Mouse (Mus musculus) ovary, postnatal 10 days (tissue): Measurements from ENCODE around the gene Hcls1.

Experiments used
- DNase-seq: peaks from one replicate; pipeline ENCODE4 v3.0.0; 2022; ENCODE audit warnings: low spot score

Hcls1 gene

GRCm38 (mm10) chr16:36930231-36931136, 4.3 kb upstream of the Hcls1 start:
- no peak for DNase-seq

DNA sequence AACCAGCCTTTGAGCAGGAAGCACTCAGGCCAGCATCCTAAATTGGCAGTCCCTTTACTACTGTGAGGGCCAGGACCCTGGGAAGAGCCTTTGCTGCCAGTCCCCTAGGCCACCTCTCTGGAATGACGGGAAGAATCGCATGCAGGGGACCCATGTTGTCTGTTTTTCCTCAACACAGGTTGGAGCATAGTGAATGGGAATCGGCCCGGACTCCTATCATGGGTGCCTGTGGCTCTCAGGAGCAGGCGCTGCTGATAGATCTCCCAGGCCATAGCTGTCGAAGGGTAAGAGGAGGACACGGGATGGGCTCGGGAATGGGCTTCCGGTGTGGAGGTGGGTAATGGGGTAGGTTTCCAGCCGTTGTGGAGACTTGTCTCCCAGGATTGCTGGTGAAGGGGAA, 3.4 kb upstream of the Hcls1 start:
- DNase-seq = no peak

GRCm38 (mm10) chr16:36931976-36932375, 2.8 kb upstream of the Hcls1 start:
- DNase-seq = no peak

DNA sequence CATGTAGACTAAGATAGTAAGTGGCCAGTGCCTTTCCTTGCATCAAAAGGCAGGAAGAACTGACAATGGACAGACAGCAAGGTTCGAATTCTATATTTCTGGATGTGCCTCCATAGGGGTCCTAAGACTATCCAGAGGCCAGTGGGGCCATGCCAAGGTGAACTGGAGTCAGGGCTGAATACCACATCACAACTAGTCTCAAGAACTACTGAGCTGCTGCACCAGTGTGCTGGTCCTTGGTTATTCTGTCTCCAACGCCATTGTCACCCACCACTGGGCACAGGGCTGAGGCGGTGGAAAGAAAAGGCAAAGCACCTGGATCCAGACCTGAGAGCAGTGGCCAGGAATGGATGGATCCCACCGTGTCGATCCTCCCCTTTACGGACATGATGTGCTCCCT, 2.2 kb upstream of the Hcls1 start:
- DNase-seq = no peak

- DNase-seq = no peak
These were observed 497 bp upstream of the Hcls1 start for GRCm38 (mm10) chr16:36934131-36934840.

- no peak for DNase-seq
These were observed 1.0 kb downstream of the Hcls1 start for GRCm38 (mm10) chr16:36935814-36936213.

DNA sequence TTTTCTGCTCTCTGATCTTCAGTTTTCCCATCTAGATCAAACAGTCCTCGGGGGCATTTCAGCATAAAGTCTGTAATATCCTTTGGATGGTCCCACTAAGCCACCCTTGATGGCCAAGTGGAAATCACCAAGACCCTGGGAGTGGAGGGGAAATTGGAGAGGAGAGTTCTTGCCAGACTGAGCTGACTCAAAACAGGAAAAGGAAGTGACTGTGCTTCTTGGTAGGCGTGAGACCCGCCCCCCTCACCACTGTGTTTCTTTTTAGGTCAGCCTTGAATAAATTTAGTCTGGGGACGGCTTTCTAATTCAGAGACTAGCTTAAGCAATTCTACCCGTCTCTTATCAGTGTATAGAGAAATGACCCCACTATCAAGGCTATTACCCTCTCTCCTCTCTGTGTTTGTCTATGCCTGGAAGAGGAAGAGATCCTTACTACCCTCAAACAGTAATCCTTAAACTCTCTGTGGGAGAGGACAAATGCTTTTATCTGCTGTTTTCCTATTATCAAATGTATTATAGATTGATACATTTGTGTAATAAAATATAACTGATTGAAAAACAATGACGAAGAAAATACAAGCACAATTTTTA, 6.4 kb downstream of the Hcls1 start:
- no peak for DNase-seq

DNA sequence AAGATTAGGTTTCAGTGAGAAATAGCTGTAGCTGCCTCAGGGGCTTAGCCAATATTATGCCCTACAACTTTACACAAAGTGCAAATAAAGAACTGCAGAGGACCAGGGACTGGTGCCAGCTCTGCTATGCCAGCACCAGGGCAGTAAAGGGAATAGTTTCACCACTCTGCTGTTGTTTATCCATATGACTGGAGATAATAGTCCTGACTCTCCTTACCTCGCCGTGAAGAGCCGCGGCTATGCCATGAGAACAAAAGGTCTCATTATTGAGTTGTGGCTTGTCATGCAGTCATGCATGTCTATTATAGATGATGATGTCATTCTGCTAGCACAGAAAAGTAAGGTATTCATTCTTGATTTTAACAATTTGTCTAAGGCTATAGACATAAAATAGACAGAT, 7.1 kb downstream of the Hcls1 start:
- DNase-seq = no peak

DNA sequence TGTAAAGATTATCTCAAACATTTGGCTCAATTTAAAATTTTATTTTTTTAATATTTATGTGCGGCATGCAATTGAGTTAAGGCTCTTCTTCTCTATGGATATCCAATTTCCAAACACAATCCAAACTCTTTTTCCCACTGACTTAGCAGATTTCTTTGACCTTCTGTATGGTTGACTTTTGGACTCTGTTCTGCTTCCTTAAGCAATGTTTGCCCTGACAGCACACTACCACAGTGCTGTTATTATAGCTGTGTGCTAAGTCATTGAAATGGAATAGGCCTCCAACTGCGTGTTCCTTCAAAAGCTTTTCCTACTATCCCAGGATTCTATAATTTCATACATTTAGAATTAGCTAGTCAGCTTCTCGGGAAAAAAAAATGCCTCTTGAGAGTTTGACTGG, 8.8 kb downstream of the Hcls1 start:
- no peak for DNase-seq

- no peak for DNase-seq
These were observed 10.2 kb downstream of the Hcls1 start for GRCm38 (mm10) chr16:36944895-36945424.

- DNase-seq = no peak
These were observed 11.8 kb downstream of the Hcls1 start for GRCm38 (mm10) chr16:36946459-36947159.

DNA sequence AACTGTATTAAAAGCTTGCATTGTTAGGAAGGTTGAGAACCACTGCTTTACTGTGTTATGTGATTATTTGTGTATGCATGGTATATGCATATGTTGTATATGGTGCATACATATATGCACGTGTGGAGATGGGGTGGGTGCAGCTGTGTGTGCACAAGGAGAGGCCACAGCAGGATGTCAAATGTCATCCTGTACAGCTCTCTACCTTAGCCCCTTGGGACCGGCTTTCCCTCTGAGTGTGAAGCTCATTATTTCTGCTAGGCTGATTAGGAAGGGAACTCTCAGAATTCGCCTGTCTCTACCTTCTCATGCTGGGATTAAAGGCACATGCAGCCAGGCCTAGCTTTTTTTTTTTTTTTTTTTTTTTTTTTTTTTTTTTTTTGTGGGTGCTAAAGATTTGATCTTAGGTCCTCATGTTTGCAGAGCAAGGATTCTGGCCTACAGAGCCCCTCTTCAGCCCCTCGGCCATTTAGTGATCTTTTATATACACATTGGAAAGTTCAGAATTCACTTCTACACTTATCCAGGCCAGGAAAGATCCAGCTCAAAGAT, 12.9 kb downstream of the Hcls1 start:
- no peak for DNase-seq

DNA sequence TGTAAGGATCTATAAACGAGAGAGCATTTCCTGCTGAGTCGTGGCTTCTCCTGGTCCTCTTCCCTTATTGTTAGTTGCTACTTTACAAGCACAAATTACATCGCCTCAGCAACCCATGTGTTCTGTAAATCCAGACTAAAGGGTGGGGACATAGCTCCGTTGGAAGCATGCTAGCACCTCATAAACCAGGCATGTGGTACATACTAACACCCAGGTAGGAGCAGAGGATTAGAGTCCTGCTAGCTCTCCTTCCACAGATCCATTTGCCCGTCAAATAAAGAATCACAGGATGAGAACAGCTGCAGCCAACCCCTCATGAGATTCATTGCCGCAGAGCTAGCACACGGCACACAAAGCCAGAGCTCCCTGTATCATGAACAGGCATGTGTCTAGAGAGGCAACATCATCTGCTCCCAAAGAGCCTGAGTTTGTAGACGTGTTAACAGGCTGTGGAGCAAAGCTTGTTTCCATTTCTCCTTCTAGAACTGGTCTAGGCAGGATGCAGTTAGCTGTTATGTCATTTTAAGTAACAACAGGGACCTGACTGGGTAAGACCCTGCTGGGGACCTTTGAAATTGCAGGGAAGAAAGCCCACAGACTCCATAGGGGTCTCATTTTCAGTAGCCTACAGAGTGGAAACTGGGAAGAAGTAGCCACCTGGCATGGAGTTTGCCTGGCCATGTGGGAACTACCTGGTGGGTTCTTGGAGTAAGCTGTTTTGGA, 15.0 kb downstream of the Hcls1 start:
- no peak for DNase-seq

DNA sequence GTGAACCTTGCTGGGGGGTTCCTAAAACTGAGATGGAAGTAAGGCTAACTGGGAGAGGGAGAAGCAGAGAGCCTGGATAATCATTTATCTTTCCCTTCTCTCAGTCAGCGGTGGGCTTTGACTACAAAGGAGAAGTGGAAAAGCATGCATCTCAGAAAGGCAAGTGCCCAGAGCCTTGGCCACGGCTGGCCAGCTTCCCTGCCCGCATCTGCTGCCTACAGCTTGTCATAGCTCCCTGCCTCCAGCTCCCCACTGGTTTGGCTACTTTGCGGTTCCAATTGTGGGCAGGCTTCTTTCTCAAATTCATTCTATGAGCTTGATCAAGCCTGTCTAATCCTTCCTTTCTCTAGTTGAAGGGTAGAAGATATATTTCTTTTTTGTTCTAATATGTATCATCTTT, 16.2 kb downstream of the Hcls1 start:
- DNase-seq = no peak

- no peak for DNase-seq
These were observed 20.3 kb downstream of the Hcls1 start for GRCm38 (mm10) chr16:36955106-36955505.

DNA sequence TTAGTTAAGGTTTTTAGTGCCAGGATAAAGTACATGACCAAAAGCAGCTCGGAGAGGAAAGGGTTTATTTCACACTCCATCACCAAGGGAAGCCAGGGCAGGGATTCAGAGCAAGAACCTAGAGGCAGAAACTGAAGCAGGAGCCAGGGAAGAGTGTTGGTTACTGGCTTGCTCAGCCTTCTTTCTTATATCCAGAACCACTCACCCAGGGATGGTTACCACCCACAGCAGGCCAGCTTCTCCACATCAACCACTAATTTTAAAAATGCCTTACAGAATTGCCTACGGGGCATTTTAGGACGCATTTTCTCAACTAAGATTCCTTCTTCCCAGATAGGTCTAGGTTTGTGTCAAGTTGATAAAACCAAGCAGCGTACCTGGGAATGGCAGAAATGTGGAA, 28.6 kb downstream of the Hcls1 start:
- DNase-seq = no peak

GRCm38 (mm10) chr16:36979127-36979526, 44.3 kb downstream of the Hcls1 start:
- DNase-seq = no peak

- no peak for DNase-seq
These were observed 49.0 kb downstream of the Hcls1 start for GRCm38 (mm10) chr16:36983796-36984195.

DNA sequence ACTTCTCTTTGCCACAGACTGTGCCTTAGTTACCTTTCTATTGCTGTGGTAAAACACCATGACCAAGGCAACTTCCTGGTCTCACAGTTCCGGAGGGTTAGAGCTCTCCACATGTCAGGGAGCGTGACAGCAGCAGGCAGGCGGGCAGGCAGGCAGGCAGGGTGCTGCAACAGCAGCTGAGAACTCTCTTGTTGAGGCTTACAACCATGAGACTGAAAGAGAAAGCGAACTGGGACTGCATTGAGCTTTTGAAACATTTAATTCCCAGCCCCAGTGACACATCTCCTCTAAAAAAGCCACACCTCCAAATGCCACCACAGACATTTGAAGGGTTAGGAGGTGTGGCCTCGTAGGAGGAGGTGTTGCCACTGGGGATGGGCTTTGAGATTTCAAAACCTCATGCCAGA, 50.9 kb downstream of the Hcls1 start:
- DNase-seq = no peak

GRCm38 (mm10) chr16:36987399-36987798, 52.6 kb downstream of the Hcls1 start:
- no peak for DNase-seq

GRCm38 (mm10) chr16:36988066-36988465, 53.3 kb downstream of the Hcls1 start:
- DNase-seq = no peak
